Mouse (Mus musculus) kidney, postnatal 0 days (tissue): ENCODE measurements around the gene Nacc2. TPM values are rescaled to one million over a fixed set of nuclear protein-coding genes. Genes with fewer than 3 reads are reported as not detected.

Source experiments
- ATAC-seq: fragments of 200-750 bp; cut with Nextera tagmentation; replicated peaks from 2 replicates; pipeline ENCODE4 v1.8.0; 2017; ENCODE audit warnings: low read depth, moderate number of reproducible peaks, moderate TSS enrichment, moderate library complexity; ENCODE audit not compliant: low FRiP score
- DNase-seq: peaks from one replicate; pipeline ENCODE4 v3.0.0-alpha.2; 2016; ENCODE audit warnings: low spot score
- H3K27ac ChIP-seq: fragments of 300-500 bp; sonication (generic); 2 replicates; pipeline ENCODE4 v1.5.1; 2014; ENCODE audit warnings: mild to moderate bottlenecking
- H3K27me3 ChIP-seq: fragments of 300-500 bp; sonication (generic); 2 replicates; pipeline ENCODE4 v1.6.1; 2014; ENCODE audit warnings: low read length, mixed read lengths; ENCODE audit not compliant: insufficient read depth
- H3K36me3 ChIP-seq: fragments of 300-500 bp; sonication (generic); 2 replicates; pipeline ENCODE4 v1.6.1; 2014; ENCODE audit warnings: low read length, mixed read lengths; ENCODE audit not compliant: insufficient read depth
- H3K4me1 ChIP-seq: fragments of 300-500 bp; sonication (generic); replicated peaks from 2 replicates; pipeline ENCODE4 v1.6.1; 2014; ENCODE audit warnings: antibody characterized with exemption, low read length, mixed read lengths; ENCODE audit not compliant: insufficient read depth
- H3K4me2 ChIP-seq: fragments of 300-500 bp; sonication (generic); 2 replicates; pipeline ENCODE4 v1.6.1; 2014; ENCODE audit warnings: mild to moderate bottlenecking, low read length, moderate library complexity, mixed read lengths
- H3K4me3 ChIP-seq: fragments of 300-500 bp; sonication (generic); replicated peaks from 2 replicates; pipeline ENCODE4 v1.5.1; 2014; ENCODE audit warnings: low read depth, low read length
- H3K9ac ChIP-seq: fragments of 300-500 bp; sonication (generic); 2 replicates; pipeline ENCODE4 v1.6.1; 2014; ENCODE audit warnings: low read depth, low read length
- H3K9me3 ChIP-seq: fragments of 300-500 bp; sonication (generic); replicated peaks from 2 replicates; pipeline ENCODE4 v1.6.1; 2016; ENCODE audit warnings: low read length, inconsistent platforms, mixed read lengths
- CTCF ChIP-seq: IDR thresholded peaks from 2 replicates; pipeline ENCODE4 v1.5.1; 2016; ENCODE audit warnings: antibody characterized with exemption, low read depth, mild to moderate bottlenecking, moderate library complexity
- WGBS: fragments of 180-500 bp; shearing (Covaris S2); extraction: QIAGEN DNeasy Blood & Tissue Kit; methylation state at CpG from one replicate; pipeline ENCODE4 v1.1.7; 2014; 5-methylcytosine and 5-hydroxymethylcytosine counted together
- polyA plus RNA-seq: library from polyadenylated mRNA; unstranded; fragments of >200 nt; fragmentation: Nextera tagmentation; extraction: Ambion mirVana; gene quantifications from 2 replicates; pipeline ENCODE4 v1.2.1, GENCODE M21; 2015

Nacc2 gene
- polyA plus RNA-seq, 1 experiment from 2014 or later = 11.3 TPM

- peaks cover 25% of the 10 kb centered on the region; the same call in 1 of the 2 replicates for H3K4me1 ChIP-seq
- H3K4me3 ChIP-seq = no peak overlapping the region
- DNase-seq = no peak
- 0 out of 2 replicates have a peak overlapping the region, but pooled peaks have one; percentile 91 for H3K27ac ChIP-seq
- no peaks in the 10 kb centered on the region for H3K27me3 ChIP-seq
- no peak for TF ChIP-seq CTCF
- H3K9ac ChIP-seq = no peak overlapping the region
- H3K9me3 ChIP-seq = no peaks in the 10 kb centered on the region
- 89% methylated on average over 2 of the region's 2 CpGs for WGBS
- no peak overlapping the region for H3K4me2 ChIP-seq
- H3K36me3 ChIP-seq = 0 out of 2 replicates have a peak, but pooled peaks cover 5% of the 10 kb centered on the region
- ATAC-seq = no peak
Observed at GRCm38 (mm10) chr2:26134591-26134990, 11.6 kb upstream of the Nacc2 start.

GRCm38 (mm10) chr2:26132628-26133551 is 9.9 kb upstream of the Nacc2 start:
- DNase-seq (peak; percentile 82), ATAC-seq (peak; percentile 84)
- Histone ChIP-seq H3K4me3 (peak overlapping the region; percentile 22), H3K27me3 (no peaks in the 10 kb centered on the region), H3K4me2 (peak overlapping the region; percentile 59), H3K9ac (peak overlapping the region; percentile 63), H3K36me3 (0 out of 2 replicates have a peak, but pooled peaks cover 5% of the 10 kb centered on the region), H3K4me1 (0 out of 2 replicates have a peak, but pooled peaks cover 14% of the 10 kb centered on the region), H3K9me3 (no peaks in the 10 kb centered on the region), H3K27ac (peak overlapping the region; percentile 91)
- WGBS = 5% methylated on average over 25 of the region's 25 CpGs
- TF ChIP-seq CTCF = peak; percentile 55

GRCm38 (mm10) chr2:26131327-26131726 is 8.3 kb upstream of the Nacc2 start:
- H3K36me3 ChIP-seq = no peaks in the 10 kb centered on the region
- 61% methylated on average over 2 of the region's 2 CpGs for WGBS
- peak; percentile 14; the same call in 1 of the 2 replicates for TF ChIP-seq CTCF
- H3K9ac ChIP-seq = no peak overlapping the region
- H3K9me3 ChIP-seq = no peaks in the 10 kb centered on the region
- H3K4me1 ChIP-seq = 0 out of 2 replicates have a peak, but pooled peaks cover 14% of the 10 kb centered on the region
- H3K4me3 ChIP-seq = no peak overlapping the region
- H3K27ac ChIP-seq = no peak overlapping the region
- DNase-seq (no peak), ATAC-seq (no peak)
- no peak overlapping the region for H3K4me2 ChIP-seq
- no peaks in the 10 kb centered on the region for H3K27me3 ChIP-seq

- Histone ChIP-seq H3K27ac (no peak overlapping the region), H3K4me1 (0 out of 2 replicates have a peak, but pooled peaks cover 14% of the 10 kb centered on the region), H3K9me3 (no peaks in the 10 kb centered on the region), H3K4me2 (no peak overlapping the region), H3K4me3 (no peak overlapping the region), H3K9ac (no peak overlapping the region), H3K27me3 (no peaks in the 10 kb centered on the region), H3K36me3 (no peaks in the 10 kb centered on the region)
- DNase-seq (no peak), ATAC-seq (no peak)
- WGBS = 51% methylated on average over 3 of the region's 3 CpGs
- TF ChIP-seq CTCF = no peak
Observed at GRCm38 (mm10) chr2:26129962-26130361, 6.9 kb upstream of the Nacc2 start.

GRCm38 (mm10) chr2:26129346-26129745 is 6.3 kb upstream of the Nacc2 start:
- H3K9me3 ChIP-seq = no peaks in the 10 kb centered on the region
- no peak overlapping the region for H3K4me2 ChIP-seq
- ATAC-seq = no peak
- H3K36me3 ChIP-seq = no peaks in the 10 kb centered on the region
- H3K4me1 ChIP-seq = 0 out of 2 replicates have a peak, but pooled peaks cover 14% of the 10 kb centered on the region
- no peak for DNase-seq
- H3K4me3 ChIP-seq = no peak overlapping the region
- H3K27me3 ChIP-seq = no peaks in the 10 kb centered on the region
- TF ChIP-seq CTCF = no peak
- no peak overlapping the region for H3K27ac ChIP-seq
- no peak overlapping the region for H3K9ac ChIP-seq
- 88% methylated on average over 2 of the region's 2 CpGs for WGBS

- DNase-seq = peak; percentile 52
- H3K9me3 ChIP-seq = no peaks in the 10 kb centered on the region
- H3K4me3 ChIP-seq = peak overlapping the region; percentile 76
- TF ChIP-seq CTCF = no peak
- under 1% methylated on average over 69 of the region's 109 CpGs for WGBS
- peaks cover 28% of the 10 kb centered on the region for H3K4me1 ChIP-seq
- 0 out of 2 replicates have a peak, but pooled peaks cover 3% of the 10 kb centered on the region for H3K27me3 ChIP-seq
- peak overlapping the region; percentile 74 for H3K9ac ChIP-seq
- H3K27ac ChIP-seq = peak overlapping the region; percentile 75
- no peaks in the 10 kb centered on the region for H3K36me3 ChIP-seq
- ATAC-seq = peak; percentile 67
- peak overlapping the region; percentile 98 for H3K4me2 ChIP-seq
Observed at GRCm38 (mm10) chr2:26122171-26123078, 595 bp downstream of the Nacc2 start.
